Mouse (Mus musculus) megakaryocyte, embryonic 14.5 days (primary cell): Measurements from ENCODE around the gene Fam204a.

Source experiments
- FLI1 ChIP-seq: IDR thresholded peaks from 2 replicates; pipeline ENCODE4 v1.6.1; 2012; ENCODE audit warnings: low read length, inconsistent platforms, mixed read lengths
- GATA1 ChIP-seq: IDR thresholded peaks from 3 replicates; pipeline ENCODE4 v1.6.1; 2012; ENCODE audit warnings: mixed read lengths, low read length, inconsistent platforms, borderline replicate concordance

GRCm38 (mm10) chr19:60226845-60227235 is 339 bp upstream of the Fam204a start:
- no peak for TF ChIP-seq GATA1
- TF ChIP-seq FLI1 = no peak
